Mouse (Mus musculus): ENCODE results near the gene Mical2.

DNA sequence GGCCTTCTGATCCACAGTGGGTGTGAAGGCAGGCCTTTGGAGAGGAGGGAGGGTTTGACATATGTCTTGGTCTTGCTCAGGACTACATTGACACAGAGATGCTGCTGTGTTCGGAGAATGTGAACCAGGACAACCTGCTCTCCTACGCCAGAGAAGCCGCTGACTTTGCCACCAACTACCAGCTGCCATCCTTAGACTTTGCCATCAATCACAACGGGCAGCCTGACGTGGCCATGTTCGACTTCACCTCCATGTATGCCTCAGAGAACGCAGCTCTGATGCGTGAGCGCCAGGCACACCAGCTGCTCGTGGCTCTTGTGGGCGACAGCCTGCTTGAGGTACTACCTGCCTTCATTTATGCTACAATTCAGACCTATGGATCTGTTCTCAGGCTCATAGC lies 92.7 kb downstream of the Mical2 start:
- TF ChIP-seq CTCF (IDR thresholded peaks at IDR 0.05; ENCODE audit: borderline replicate concordance, insufficient read depth, low read length) = no peak
- TF ChIP-seq POLR2A (IDR thresholded peaks at IDR 0.05; ENCODE audit: low read depth, low read length) = no peak
